ENCODE assay signal across 9 mouse cellular contexts in genomic region chr11:96413527-96413926, GRCm38 (mm10). TPM values are rescaled to one million over a fixed set of nuclear protein-coding genes. Genes with fewer than 3 reads are reported as not detected.
DNase-seq lines count a peak whose midpoint lies in the region; ATAC-seq and TF ChIP-seq lines count a peak whose summit lies in the region.
"Had no signal": no experiment of that assay in that cellular context is flagged by ENCODE, and none has a peak within 500 bp of the region (broad histone marks: within the 10 kb centered on the region; RNA-seq: fewer than 3 reads in every experiment).

No protein-coding gene starts in this region.

- no peak overlapping the region for H3K9ac ChIP-seq in heart, adult 2 months (ENCODE audit: low read depth, low read length)
- H3K9ac ChIP-seq in kidney, postnatal 0 days (ENCODE audit: low read depth, low read length) = no peak overlapping the region
- H3K9ac ChIP-seq: midbrain, embryonic 12.5 days had no signal

- TF ChIP-seq POLR2A in heart, adult 2 months (IDR thresholded peaks at IDR 0.05; ENCODE audit: insufficient read depth, low read depth, low read length) = no peak

- intact Hi-C loops in heart, adult 2 months (cut with DNase I) = no loop called here

- H3K4me2 ChIP-seq in kidney, postnatal 0 days (ENCODE audit: low read length) = peak overlapping the region; percentile 25
- H3K4me2 ChIP-seq: midbrain, embryonic 12.5 days had no signal

- WGBS in heart, adult 2 months = 6% methylated on average over 8 of the region's 8 CpGs
- 2% methylated on average over 8 of the region's 8 CpGs for WGBS in kidney, postnatal 0 days

- H3K79me2 ChIP-seq in heart, adult 2 months (replicated peaks; ENCODE audit: control insufficient read depth, insufficient read depth, low read length) = no peaks in the 10 kb centered on the region

- peak; percentile 68 for ATAC-seq in kidney, postnatal 0 days (replicated peaks; ENCODE audit: low FRiP score, low read depth)

- H3K4me3 ChIP-seq in heart, adult 2 months = no peak overlapping the region
- no peak overlapping the region for H3K4me3 ChIP-seq in kidney, postnatal 0 days (replicated peaks; ENCODE audit: low read depth, low read length)
- H3K4me3 ChIP-seq: midbrain, embryonic 12.5 days had no signal

- H3K27me3 ChIP-seq in heart, adult 2 months (ENCODE audit: control insufficient read depth, insufficient read depth, low read length) = peaks cover 3% of the 10 kb centered on the region; the same call in 1 of the 2 replicates
- no peaks in the 10 kb centered on the region for H3K27me3 ChIP-seq in kidney, postnatal 0 days (ENCODE audit: insufficient read depth, low read length)

- no peak overlapping the region for H3K27ac ChIP-seq in heart, adult 2 months
- peak overlapping the region; percentile 78 for H3K27ac ChIP-seq in kidney, postnatal 0 days
- H3K27ac ChIP-seq: midbrain, embryonic 12.5 days had no signal

- peaks cover 7% of the 10 kb centered on the region for H3K4me1 ChIP-seq in heart, adult 2 months (ENCODE audit: control insufficient read depth, insufficient read depth, low read length)
- H3K4me1 ChIP-seq in kidney, postnatal 0 days (replicated peaks; ENCODE audit: insufficient read depth, low read length) = peaks cover 15% of the 10 kb centered on the region
- H3K4me1 ChIP-seq: midbrain, embryonic 12.5 days had no signal

- peak; percentile 12 to 28 for DNase-seq in layer of hippocampus, adult 8-10 months (ENCODE audit: low spot score in 2 of 2)
- no peak for DNase-seq in layer of hippocampus, postnatal 14 days (ENCODE audit: low spot score in 2 of 2)
- peak; percentile 91 for DNase-seq in adrenal gland, postnatal 14 days
- peak; percentile 69 to 82 for DNase-seq in heart, adult 2 months
- peak; percentile 96 for DNase-seq in kidney, postnatal 0 days (ENCODE audit: low spot score)
- DNase-seq in lung, postnatal 36 days = peak; percentile 95
- DNase-seq in thymus, postnatal 36 days = no peak
- DNase-seq in thymus, postnatal 4 days = no peak

- no peak for TF ChIP-seq EP300 in heart, adult 2 months (IDR thresholded peaks at IDR 0.05; ENCODE audit: insufficient read depth, low read depth, low read length)

- no peaks in the 10 kb centered on the region for H3K36me3 ChIP-seq in heart, adult 2 months (ENCODE audit: control insufficient read depth, insufficient read depth, low read length)
- no peaks in the 10 kb centered on the region for H3K36me3 ChIP-seq in kidney, postnatal 0 days (ENCODE audit: insufficient read depth, low read length)
- H3K36me3 ChIP-seq: midbrain, embryonic 12.5 days had no signal

- TF ChIP-seq CTCF in heart, adult 2 months (IDR thresholded peaks at IDR 0.05) = no peak
- TF ChIP-seq CTCF in kidney, postnatal 0 days (IDR thresholded peaks at IDR 0.05; ENCODE audit: low read depth) = no peak

- no peaks in the 10 kb centered on the region for H3K9me3 ChIP-seq in kidney, postnatal 0 days (replicated peaks; ENCODE audit: low read length)
- H3K9me3 ChIP-seq: midbrain, embryonic 12.5 days had no signal

RNA-seq across cellular contexts. Expression of gene Hoxb1, which starts 48.0 kb away (rescaled TPM):
- total RNA-seq in layer of hippocampus, adult 8-10 months (2022) = not detected
- total RNA-seq in layer of hippocampus, postnatal 14 days (2021) = not detected
- not detected in 2 replicates for total RNA-seq in adrenal gland, postnatal 14 days (2021)
- total RNA-seq in heart, adult 2 months (2021) = not detected
- polyA plus RNA-seq in heart, adult 2 months (2012; rRNA removed) = not detected in 2 replicates
- 0.13 and 0.37 TPM in 2 replicates for polyA plus RNA-seq in kidney, postnatal 0 days (2015; fragmentation: Nextera tagmentation; extraction: Ambion mirVana)
- polyA plus RNA-seq: midbrain, embryonic 12.5 days had no signal

RNA-seq across cellular contexts. Expression of gene Skap1, which starts 50.9 kb away (rescaled TPM):
- total RNA-seq in layer of hippocampus, adult 8-10 months (2022) = 1 to 10 TPM; 1.1 to 2.8 (median 2.3) TPM
- total RNA-seq in layer of hippocampus, postnatal 14 days (2021) = 1 to 10 TPM in 1 of 2 experiments, under 1 TPM in 1; 0.78 to 1.5 TPM
- total RNA-seq in adrenal gland, postnatal 14 days (2021) = 4.0 and 12.9 TPM in 2 replicates
- under 1 TPM in 1 of 2 experiments, not detected in 1; 0.25 TPM for total RNA-seq in heart, adult 2 months (2021)
- polyA plus RNA-seq in heart, adult 2 months (2012; rRNA removed) = 0.67 and 0.98 TPM in 2 replicates
- 7.6 and 8.7 TPM in 2 replicates for polyA plus RNA-seq in kidney, postnatal 0 days (2015; fragmentation: Nextera tagmentation; extraction: Ambion mirVana)

Comparison
In these comparisons a context has a peak if more than half of its experiments do, and no peak if none do; other contexts are left out.
1. DNase-seq: peak in layer of hippocampus, adult 8-10 months (2 of 2), adrenal gland, postnatal 14 days (single experiment), heart, adult 2 months (2 of 2), kidney, postnatal 0 days (single experiment) and lung, postnatal 36 days (single experiment); none in layer of hippocampus, postnatal 14 days (0 of 2), thymus, postnatal 36 days (0 of 2) and thymus, postnatal 4 days (single experiment).